Mouse (Mus musculus) liver, embryonic 14.5 days (tissue): ENCODE results near the gene Supt5. TPM values are rescaled to one million over a fixed set of nuclear protein-coding genes. Genes with fewer than 3 reads are reported as not detected.

Source experiments
- ATAC-seq: fragments of 200-750 bp; cut with Nextera tagmentation; 2 replicates; pipeline ENCODE4 v1.8.0; 2017; ENCODE audit warnings: moderate number of reproducible peaks, mild to moderate bottlenecking, moderate library complexity; ENCODE audit not compliant: insufficient read depth
- DNase-seq, 3 experiments: peaks; one replicate each; pipeline ENCODE4 v3.0.0-alpha.2; 2012 to 2013; ENCODE audit warnings: low read depth in 3 of 3, low spot score in 3 of 3
- H3K27ac ChIP-seq: fragments of 300-500 bp; sonication (generic); 2 replicates; pipeline ENCODE4 v1.5.1; 2014; ENCODE audit warnings: moderate library complexity, mild to moderate bottlenecking, control low read depth, inconsistent platforms
- H3K27me3 ChIP-seq: fragments of 300-500 bp; sonication (generic); 2 replicates; pipeline ENCODE4 v1.6.1; 2014; ENCODE audit warnings: mild to moderate bottlenecking, low read length, moderate library complexity; ENCODE audit not compliant: control insufficient read depth, insufficient read depth
- H3K36me3 ChIP-seq: fragments of 300-500 bp; sonication (generic); replicated peaks from 2 replicates; pipeline ENCODE4 v1.6.1; 2014; ENCODE audit warnings: low read depth; ENCODE audit not compliant: control insufficient read depth, insufficient read depth
- H3K4me1 ChIP-seq, 2 experiments: fragments of 200-500 bp in 1 of 2; fragments of 300-500 bp in 1 of 2; sonication (generic) in 1 of 2; replicated peaks; 2 replicates each; pipeline ENCODE4 v1.6.1; 2012 to 2014; ENCODE audit warnings: antibody characterized with exemption in 1 of 2, inconsistent platforms in 1 of 2, low read length in 1 of 2; ENCODE audit not compliant: control insufficient read depth in 2 of 2, insufficient read depth in 2 of 2
- H3K4me2 ChIP-seq: fragments of 300-500 bp; sonication (generic); 2 replicates; pipeline ENCODE4 v1.6.1; 2014; ENCODE audit warnings: low read depth, mild to moderate bottlenecking, control low read depth, moderate library complexity
- H3K4me3 ChIP-seq, 2 experiments: fragments of 200-500 bp in 1 of 2; fragments of 300-500 bp in 1 of 2; sonication (generic) in 1 of 2; 2 replicates each; pipeline ENCODE4 v1.5.1; 2012 to 2014; ENCODE audit warnings: low read depth in 2 of 2, low read length in 2 of 2, mild to moderate bottlenecking in 2 of 2, control low read depth in 1 of 2, inconsistent platforms in 1 of 2, moderate library complexity in 1 of 2; ENCODE audit not compliant: insufficient read depth in 1 of 2
- H3K9ac ChIP-seq: fragments of 300-500 bp; sonication (generic); replicated peaks from 2 replicates; pipeline ENCODE4 v1.6.1; 2014; ENCODE audit warnings: mild to moderate bottlenecking, control low read depth, moderate library complexity
- H3K9me3 ChIP-seq: fragments of 300-500 bp; sonication (generic); 2 replicates; pipeline ENCODE4 v1.6.1; 2016; ENCODE audit warnings: low read length, mixed read lengths; ENCODE audit not compliant: control insufficient read depth
- CTCF ChIP-seq: IDR thresholded peaks from 2 replicates; pipeline ENCODE4 v1.5.1; 2016; ENCODE audit warnings: antibody characterized with exemption, low read depth, control low read depth
- EP300 ChIP-seq: IDR thresholded peaks from 2 replicates; pipeline ENCODE4 v1.6.1; 2016; ENCODE audit warnings: antibody characterized with exemption, low read depth
- whole genome bisulfite sequencing: fragments of 180-500 bp; shearing (Covaris S2); extraction: QIAGEN DNeasy Blood & Tissue Kit; methylation state at CpG from one replicate; pipeline ENCODE4 v1.1.7; 2014; ENCODE audit not compliant: insufficient replicate concordance; 5-methylcytosine and 5-hydroxymethylcytosine counted together
- polyA plus RNA-seq, 2 experiments: library from polyadenylated mRNA; depleted of rRNA in 1 of 2; stranded (reverse) in 1 of 2; unstranded in 1 of 2; fragments of >200 nt; fragmentation: Nextera tagmentation in 1 of 2; extraction: Ambion mirVana in 1 of 2; gene quantifications; 2 replicates each; pipeline versions ENCODE4 v1.2.1 to v1.2.3; 2012 to 2014

Gene Supt5
- polyA plus RNA-seq, 2 experiments, result 21.7 to 29.6 TPM

- Histone ChIP-seq H3K27me3 (peaks cover 12% of the 10 kb centered on the region), H3K9ac (no peak overlapping the region; the same call in 1 of the 2 replicates), H3K4me1 (peaks cover 30 to 35% of the 10 kb centered on the region in 2 experiments), H3K27ac (no peak overlapping the region), H3K4me2 (peak overlapping the region; percentile 97), H3K36me3 (no peaks in the 10 kb centered on the region), H3K4me3 (peak overlapping the region in 1 of 2 experiments; percentile 59; a peak in 2 of 4 replicates), H3K9me3 (no peaks in the 10 kb centered on the region)
- ATAC-seq (no peak), DNase-seq (no peak)
- TF ChIP-seq EP300, result no peak
- no peak for TF ChIP-seq CTCF
- WGBS, result 49% methylated on average over 10 of the region's 10 CpGs
Observed at GRCm38 (mm10) chr7:28374647-28375046, 36.1 kb upstream of the Supt5 start.

- Histone ChIP-seq H3K4me2 (no peak overlapping the region), H3K4me1 (peaks cover 26 to 32% of the 10 kb centered on the region in 2 experiments), H3K9ac (no peak overlapping the region), H3K27ac (no peak overlapping the region), H3K36me3 (no peaks in the 10 kb centered on the region), H3K27me3 (peaks cover 12% of the 10 kb centered on the region), H3K9me3 (no peaks in the 10 kb centered on the region), H3K4me3 (no peak overlapping the region)
- DNase-seq (no peak), ATAC-seq (no peak)
- TF ChIP-seq EP300 (no peak), CTCF (no peak)
- WGBS, result 73% methylated on average over 7 of the region's 7 CpGs
Observed at GRCm38 (mm10) chr7:28373891-28374495, 35.4 kb upstream of the Supt5 start.

GRCm38 (mm10) chr7:28373131-28373581 is 34.6 kb upstream of the Supt5 start:
- Histone ChIP-seq H3K27me3 (peaks cover 12% of the 10 kb centered on the region), H3K4me1 (peaks cover 26 to 27% of the 10 kb centered on the region in 2 experiments), H3K36me3 (no peaks in the 10 kb centered on the region), H3K9ac (peak overlapping the region; percentile 50; the same call in 1 of the 2 replicates), H3K9me3 (no peaks in the 10 kb centered on the region), H3K4me3 (peak overlapping the region; percentile 61 to 79), H3K27ac (peak overlapping the region; percentile 47), H3K4me2 (peak overlapping the region; percentile 92)
- peak; percentile 74 for TF ChIP-seq CTCF
- TF ChIP-seq EP300, result no peak; the same call in 1 of the 2 replicates
- peak; percentile 8; the same call in 1 of the 2 replicates for ATAC-seq
- WGBS, result 1% methylated on average over 9 of the region's 9 CpGs
- DNase-seq, result peak; percentile 67 to 83 (median 75)

- peaks cover 12% of the 10 kb centered on the region for H3K27me3 ChIP-seq
- H3K4me3 ChIP-seq, result peak within 1 kb of the TSS; percentile 61 to 79
- TF ChIP-seq CTCF (peak; percentile 71), EP300 (peak; percentile 39)
- H3K27ac ChIP-seq, result peak within 1 kb of the TSS; percentile 65
- H3K4me2 ChIP-seq, result peak within 1 kb of the TSS; percentile 92
- ATAC-seq, result peak; percentile 83
- peak within 1 kb of the TSS; percentile 76 for H3K9ac ChIP-seq
- no peaks in the 10 kb centered on the region for H3K36me3 ChIP-seq
- peaks cover 21 to 26% of the 10 kb centered on the region in 2 experiments for H3K4me1 ChIP-seq
- DNase-seq, result peak; percentile 92 to 95 (median 93)
- H3K9me3 ChIP-seq, result no peaks in the 10 kb centered on the region
- under 1% methylated on average over 63 of the region's 66 CpGs for WGBS
Observed at GRCm38 (mm10) chr7:28372251-28373108, 33.9 kb upstream of the Supt5 start, which contains the start of gene Plekhg2. Gene Plekhg2 (minus strand): TSS chr7:28372599.
